Mouse (Mus musculus): ENCODE measurements around the gene Abi3. TPM values are rescaled to one million over a fixed set of nuclear protein-coding genes. Genes with fewer than 3 reads are reported as not detected.

The Abi3 gene
- polyA plus RNA-seq, 1 experiment from 2014 or later, result 9.5 TPM

GRCm38 (mm10) chr11:95792950-95793509 lies 49.2 kb downstream of the Abi3 start:
- Histone ChIP-seq H3K4me2 (replicated peaks) (no peak overlapping the region), H3K4me1 (replicated peaks) (peaks cover 8% of the 10 kb centered on the region), H3K4me3 (replicated peaks) (no peak overlapping the region), H3K9me3 (no peaks in the 10 kb centered on the region), H3K27ac (no peak overlapping the region), H3K9ac (no peak overlapping the region), H3K27me3 (replicated peaks) (peaks cover 14% of the 10 kb centered on the region), H3K36me3 (no peaks in the 10 kb centered on the region)
- no peak for ATAC-seq
- WGBS, result 92% methylated on average over 8 of the region's 8 CpGs

DNA sequence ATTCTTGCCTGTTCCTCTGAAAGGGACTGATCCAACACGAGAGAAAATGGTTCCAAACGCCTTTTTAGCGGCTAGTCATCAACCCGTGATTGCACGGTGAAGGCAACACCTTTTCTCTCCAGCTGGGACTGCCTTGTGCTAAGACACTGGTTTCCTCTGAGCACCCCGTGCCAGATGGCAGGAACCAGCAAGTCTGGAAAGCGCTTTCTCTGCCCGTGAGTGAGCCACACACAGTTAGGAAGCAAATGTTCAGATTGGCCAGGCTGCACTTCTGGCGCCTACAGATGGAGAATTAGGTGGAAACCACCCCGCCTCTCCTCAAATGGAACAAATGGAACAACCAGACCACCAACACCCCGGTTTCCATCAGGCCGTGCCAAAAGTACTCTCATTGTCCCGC lies 50.5 kb downstream of the Abi3 start:
- Histone ChIP-seq H3K9me3 (no peaks in the 10 kb centered on the region), H3K4me3 (replicated peaks) (no peak overlapping the region), H3K27me3 (replicated peaks) (peaks cover 8% of the 10 kb centered on the region), H3K9ac (no peak overlapping the region), H3K36me3 (no peaks in the 10 kb centered on the region), H3K27ac (no peak overlapping the region), H3K4me2 (replicated peaks) (no peak overlapping the region), H3K4me1 (replicated peaks) (peaks cover 6% of the 10 kb centered on the region)
- no peak for ATAC-seq
- 79% methylated on average over 13 of the region's 13 CpGs for WGBS

DNA sequence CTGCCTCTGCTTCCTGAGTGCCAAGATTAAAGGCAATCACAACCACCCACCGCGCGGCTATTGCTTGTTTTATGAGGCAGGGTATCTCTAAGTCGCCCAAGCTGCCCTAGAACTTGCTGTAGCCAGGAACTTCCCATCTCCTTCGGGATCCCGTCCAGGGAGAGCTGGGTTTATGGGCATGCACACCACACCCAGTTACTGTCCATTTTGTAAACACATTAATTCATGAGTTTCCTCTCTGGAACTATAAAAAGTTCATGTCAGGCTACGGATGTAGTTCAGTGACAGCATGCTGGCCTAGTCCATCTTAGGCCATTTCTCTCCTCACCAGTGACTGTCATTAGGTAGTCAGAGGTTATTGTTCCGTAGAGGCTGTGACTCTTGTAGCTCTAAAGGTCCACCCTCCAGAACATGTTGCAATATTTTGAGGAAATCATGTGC lies 52.8 kb downstream of the Abi3 start:
- ATAC-seq, result no peak
- H3K9me3 ChIP-seq, result no peaks in the 10 kb centered on the region
- 77% methylated on average over 8 of the region's 8 CpGs for WGBS
- H3K27ac ChIP-seq, result no peak overlapping the region
- H3K27me3 ChIP-seq (replicated peaks), result no peaks in the 10 kb centered on the region
- no peaks in the 10 kb centered on the region for H3K36me3 ChIP-seq
- H3K4me1 ChIP-seq (replicated peaks), result no peaks in the 10 kb centered on the region
- no peak overlapping the region for H3K4me2 ChIP-seq (replicated peaks)
- no peak overlapping the region for H3K4me3 ChIP-seq (replicated peaks)
- H3K9ac ChIP-seq, result no peak overlapping the region

DNA sequence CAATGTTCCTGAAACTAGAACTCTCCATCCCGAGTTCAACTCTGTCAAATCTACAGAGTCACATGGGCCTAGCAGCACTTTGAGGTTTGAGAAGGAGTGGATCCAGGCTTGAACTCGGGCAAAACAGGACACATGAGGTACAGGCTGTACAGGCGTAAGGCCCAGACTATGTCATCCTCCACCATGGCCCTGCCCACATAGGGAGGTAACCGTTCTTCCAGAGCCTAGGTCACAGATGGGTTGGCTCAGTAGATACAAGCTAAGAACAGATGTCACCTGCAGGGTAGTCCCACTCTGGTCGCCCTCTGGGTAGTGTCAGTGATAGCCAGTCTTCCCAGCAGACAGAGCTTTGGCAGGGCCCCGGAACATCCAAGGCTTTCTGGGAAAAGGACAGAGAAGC lies 55.8 kb downstream of the Abi3 start:
- no peaks in the 10 kb centered on the region for H3K27me3 ChIP-seq (replicated peaks)
- H3K9me3 ChIP-seq, result no peaks in the 10 kb centered on the region
- no peak overlapping the region for H3K27ac ChIP-seq
- no peaks in the 10 kb centered on the region for H3K4me1 ChIP-seq (replicated peaks)
- H3K4me3 ChIP-seq (replicated peaks), result no peak overlapping the region
- H3K36me3 ChIP-seq, result no peaks in the 10 kb centered on the region
- H3K4me2 ChIP-seq (replicated peaks), result no peak overlapping the region
- WGBS, result 87% methylated on average over 6 of the region's 6 CpGs
- no peak for ATAC-seq
- H3K9ac ChIP-seq, result no peak overlapping the region

DNA sequence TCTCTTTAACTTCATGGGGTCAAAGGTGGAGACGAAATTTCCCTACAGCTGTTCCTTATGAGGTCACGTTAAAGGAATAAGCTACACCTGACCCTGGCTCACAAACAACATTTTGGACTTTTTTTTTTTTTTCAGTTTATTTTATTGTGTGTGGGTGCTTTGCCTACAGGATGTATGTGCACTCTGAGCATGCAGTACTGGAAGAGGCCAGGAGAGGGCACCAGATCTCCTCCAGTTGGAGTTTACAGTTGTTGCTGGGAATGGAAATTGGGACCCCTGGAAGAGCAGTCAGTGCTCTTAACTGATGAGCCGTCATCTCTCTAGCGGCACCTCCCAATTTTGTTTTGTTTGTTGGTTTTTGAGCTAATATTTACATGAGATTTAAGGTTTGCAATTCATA lies 56.6 kb downstream of the Abi3 start:
- no peak for ATAC-seq
- no peak overlapping the region for H3K4me2 ChIP-seq (replicated peaks)
- no peak overlapping the region for H3K4me3 ChIP-seq (replicated peaks)
- H3K27ac ChIP-seq, result no peak overlapping the region
- no peak overlapping the region for H3K9ac ChIP-seq
- H3K36me3 ChIP-seq, result no peaks in the 10 kb centered on the region
- WGBS, result 93% methylated on average over 4 of the region's 4 CpGs
- no peaks in the 10 kb centered on the region for H3K9me3 ChIP-seq
- no peaks in the 10 kb centered on the region for H3K27me3 ChIP-seq (replicated peaks)
- H3K4me1 ChIP-seq (replicated peaks), result no peaks in the 10 kb centered on the region

GRCm38 (mm10) chr11:95783958-95784357 lies 58.3 kb downstream of the Abi3 start:
- no peak for ATAC-seq
- Histone ChIP-seq H3K4me3 (replicated peaks) (no peak overlapping the region), H3K36me3 (no peaks in the 10 kb centered on the region), H3K27me3 (replicated peaks) (no peaks in the 10 kb centered on the region), H3K9ac (no peak overlapping the region), H3K4me2 (replicated peaks) (no peak overlapping the region), H3K4me1 (replicated peaks) (no peaks in the 10 kb centered on the region), H3K27ac (no peak overlapping the region), H3K9me3 (no peaks in the 10 kb centered on the region)
- WGBS, result 83% methylated on average over 9 of the region's 9 CpGs

DNA sequence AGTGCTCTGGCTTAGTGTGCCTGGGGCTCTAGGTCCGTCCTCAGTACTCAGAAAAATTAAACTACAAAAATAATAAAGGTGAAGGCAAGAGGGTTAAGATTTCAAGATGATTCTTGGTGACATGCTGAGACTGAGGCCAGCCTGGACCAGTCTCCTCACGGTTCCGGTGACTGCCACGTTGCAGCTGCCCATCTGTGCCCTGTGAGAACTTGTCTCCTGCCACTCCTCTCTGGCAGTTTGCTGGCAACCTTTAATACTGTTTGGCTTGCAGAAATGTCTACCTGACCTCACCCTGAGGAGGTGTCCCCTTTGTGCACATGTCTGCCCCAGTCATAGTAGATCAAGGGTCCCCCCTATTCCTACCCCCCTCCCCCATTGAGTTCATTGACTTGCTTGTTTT lies 58.8 kb downstream of the Abi3 start:
- ATAC-seq, result no peak
- Histone ChIP-seq H3K9me3 (no peaks in the 10 kb centered on the region), H3K4me1 (replicated peaks) (no peaks in the 10 kb centered on the region), H3K27me3 (replicated peaks) (no peaks in the 10 kb centered on the region), H3K4me2 (replicated peaks) (no peak overlapping the region), H3K36me3 (no peaks in the 10 kb centered on the region), H3K4me3 (replicated peaks) (no peak overlapping the region), H3K27ac (no peak overlapping the region), H3K9ac (no peak overlapping the region)
- WGBS, result 87% methylated on average over 4 of the region's 4 CpGs

- Histone ChIP-seq H3K4me1 (replicated peaks) (no peaks in the 10 kb centered on the region; the same call in 1 of the 2 replicates), H3K4me2 (replicated peaks) (no peak overlapping the region), H3K4me3 (replicated peaks) (no peak overlapping the region), H3K9me3 (no peaks in the 10 kb centered on the region), H3K27ac (no peak overlapping the region), H3K9ac (no peak overlapping the region), H3K27me3 (replicated peaks) (no peaks in the 10 kb centered on the region), H3K36me3 (no peaks in the 10 kb centered on the region)
- no peak for ATAC-seq
- 85% methylated on average over 11 of the region's 11 CpGs for WGBS
These were observed 60.7 kb downstream of the Abi3 start for GRCm38 (mm10) chr11:95781557-95781956.

DNA sequence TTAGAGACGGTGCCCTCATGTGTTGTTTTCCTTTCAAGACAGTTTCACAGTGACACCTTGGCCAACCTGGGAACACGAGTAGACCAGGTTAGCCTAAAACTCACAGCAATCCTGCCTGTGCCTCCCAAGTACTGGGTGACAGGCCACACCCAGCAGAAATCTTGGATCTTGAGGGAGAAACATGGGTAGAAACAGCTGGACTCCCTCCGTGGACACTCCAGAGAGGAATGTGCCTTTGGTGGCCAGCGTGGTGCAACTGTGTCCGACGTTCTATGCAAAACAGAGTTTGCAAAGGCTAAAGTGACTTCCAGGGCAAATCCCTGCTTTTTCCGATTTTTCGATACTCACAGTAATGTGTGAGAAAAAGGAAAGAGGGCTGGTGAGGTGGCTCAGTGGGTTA lies 61.8 kb downstream of the Abi3 start:
- no peak for ATAC-seq

More for the DNA sequence above, 61.8 kb downstream of the Abi3 start:
- H3K4me3 ChIP-seq (replicated peaks), result no peak overlapping the region
- no peaks in the 10 kb centered on the region for H3K27me3 ChIP-seq (replicated peaks)
- WGBS, result 89% methylated on average over 8 of the region's 8 CpGs
- no peak overlapping the region for H3K27ac ChIP-seq
- no peaks in the 10 kb centered on the region for H3K9me3 ChIP-seq
- H3K9ac ChIP-seq, result no peak overlapping the region
- H3K36me3 ChIP-seq, result no peaks in the 10 kb centered on the region
- no peak overlapping the region for H3K4me2 ChIP-seq (replicated peaks)
- H3K4me1 ChIP-seq (replicated peaks), result no peaks in the 10 kb centered on the region; the same call in 1 of the 2 replicates

Other genes with a start within 250 kb of the Abi3 start
- 305 and 328 TPM in 2 replicates for gene Phb, start 175.5 kb downstream of the Abi3 start, polyA plus RNA-seq (2015; fragmentation: Nextera tagmentation; extraction: Ambion mirVana)
- 18.0 and 18.4 TPM in 2 replicates for gene Zfp652, start 129.8 kb downstream of the Abi3 start, polyA plus RNA-seq (2015; fragmentation: Nextera tagmentation; extraction: Ambion mirVana)
- gene B130006D01Rik, start 118.9 kb downstream of the Abi3 start, polyA plus RNA-seq (2015; fragmentation: Nextera tagmentation; extraction: Ambion mirVana), result 0.77 and 0.96 TPM in 2 replicates
- 0.55 and 0.56 TPM in 2 replicates for gene Phospho1, start 18.0 kb downstream of the Abi3 start, polyA plus RNA-seq (2015; fragmentation: Nextera tagmentation; extraction: Ambion mirVana)
- gene Gngt2, start 5.3 kb downstream of the Abi3 start, polyA plus RNA-seq (2015; fragmentation: Nextera tagmentation; extraction: Ambion mirVana), result 20.3 and 21.7 TPM in 2 replicates
- gene B4galnt2, start 72.4 kb upstream of the Abi3 start, polyA plus RNA-seq (2015; fragmentation: Nextera tagmentation; extraction: Ambion mirVana), result 36.3 and 39.9 TPM in 2 replicates
- gene Igf2bp1, start 163.5 kb upstream of the Abi3 start, polyA plus RNA-seq (2015; fragmentation: Nextera tagmentation; extraction: Ambion mirVana), result 42.8 TPM in 2 replicates
- 4.9 and 5.8 TPM in 2 replicates for gene Gip, start 182.1 kb upstream of the Abi3 start, polyA plus RNA-seq (2015; fragmentation: Nextera tagmentation; extraction: Ambion mirVana)
- 96.3 and 105 TPM in 2 replicates for gene Snf8, start 192.4 kb upstream of the Abi3 start, polyA plus RNA-seq (2015; fragmentation: Nextera tagmentation; extraction: Ambion mirVana)
- gene Ube2z, start 222.9 kb upstream of the Abi3 start, polyA plus RNA-seq (2015; fragmentation: Nextera tagmentation; extraction: Ambion mirVana), result 35.3 and 37.1 TPM in 2 replicates
- 930 and 1,145 TPM in 2 replicates for gene Atp5g1, start 233.2 kb upstream of the Abi3 start, polyA plus RNA-seq (2015; fragmentation: Nextera tagmentation; extraction: Ambion mirVana)

Measured in intestine, embryonic 15.5 days (tissue).